Comparison of ENCODE assay signal across 13 mouse cellular contexts in genomic region chr5:15673989-15674388, GRCm38 (mm10). TPM values are rescaled to one million over a fixed set of nuclear protein-coding genes. Genes with fewer than 3 reads are reported as not detected.
"Had no signal": no experiment of that assay in that cellular context is flagged by ENCODE, and none has a peak within 500 bp of the region (broad histone marks: within the 10 kb centered on the region; RNA-seq: fewer than 3 reads in every experiment).

No protein-coding gene starts in this region.

RNA-seq across cellular contexts. Expression of gene 4930572O03Rik, which starts 17.1 kb away (rescaled TPM):
- polyA plus RNA-seq: liver, embryonic 14.5 days; liver, embryonic 16.5 days; lung, embryonic 14.5 days; lung, embryonic 16.5 days; midbrain, embryonic 10.5 days; midbrain, embryonic 14.5 days; midbrain, embryonic 16.5 days; myocyte; neural tube, embryonic 12.5 days; neural tube, embryonic 14.5 days; spleen, adult 2 months; stomach, embryonic 16.5 days; thymus, postnatal 0 days had no signal

RNA-seq across cellular contexts. Expression of gene Speer4c, which starts 40.1 kb away (rescaled TPM):
- polyA plus RNA-seq: liver, embryonic 14.5 days; liver, embryonic 16.5 days; lung, embryonic 14.5 days; lung, embryonic 16.5 days; midbrain, embryonic 10.5 days; midbrain, embryonic 14.5 days; midbrain, embryonic 16.5 days; myocyte; neural tube, embryonic 12.5 days; neural tube, embryonic 14.5 days; spleen, adult 2 months; stomach, embryonic 16.5 days had no signal

RNA-seq across cellular contexts. Expression of gene Speer4d, which starts 55.1 kb away (rescaled TPM):
- polyA plus RNA-seq: liver, embryonic 14.5 days; liver, embryonic 16.5 days; lung, embryonic 14.5 days; lung, embryonic 16.5 days; midbrain, embryonic 10.5 days; midbrain, embryonic 14.5 days; midbrain, embryonic 16.5 days; myocyte; neural tube, embryonic 12.5 days; neural tube, embryonic 14.5 days; spleen, adult 2 months; stomach, embryonic 16.5 days; thymus, postnatal 0 days had no signal
